Mouse (Mus musculus) embryonic facial prominence, embryonic 15.5 days (tissue): Measurements from ENCODE around the gene Acss2. TPM values are rescaled to one million over a fixed set of nuclear protein-coding genes. Genes with fewer than 3 reads are reported as not detected.

ENCODE experiments used
- ATAC-seq: fragments of 200-750 bp; cut with Nextera tagmentation; 2 replicates; pipeline ENCODE4 v1.8.0; 2017; ENCODE audit warnings: low read depth, moderate TSS enrichment; ENCODE audit not compliant: insufficient number of reproducible peaks, low FRiP score, low TSS enrichment
- H3K27ac ChIP-seq: fragments of 300-500 bp; sonication (generic); replicated peaks from 2 replicates; pipeline ENCODE4 v1.5.1; 2015; ENCODE audit warnings: mild to moderate bottlenecking, inconsistent platforms
- H3K27me3 ChIP-seq: fragments of 300-500 bp; sonication (generic); 2 replicates; pipeline ENCODE4 v1.6.1; 2015; ENCODE audit warnings: inconsistent platforms
- H3K36me3 ChIP-seq: fragments of 300-500 bp; sonication (generic); 2 replicates; pipeline ENCODE4 v1.6.1; 2015; ENCODE audit warnings: mild to moderate bottlenecking, inconsistent platforms
- H3K4me1 ChIP-seq: fragments of 300-500 bp; sonication (generic); 2 replicates; pipeline ENCODE4 v1.6.1; 2015; ENCODE audit warnings: inconsistent platforms
- H3K4me2 ChIP-seq: fragments of 300-500 bp; sonication (generic); replicated peaks from 2 replicates; pipeline ENCODE4 v1.6.1; 2015; ENCODE audit warnings: mild to moderate bottlenecking, inconsistent platforms
- H3K4me3 ChIP-seq: fragments of 300-500 bp; sonication (generic); replicated peaks from 2 replicates; pipeline ENCODE4 v1.5.1; 2015; ENCODE audit warnings: mild to moderate bottlenecking, inconsistent platforms
- H3K9ac ChIP-seq: fragments of 300-500 bp; sonication (generic); 2 replicates; pipeline ENCODE4 v1.6.1; 2015; ENCODE audit warnings: inconsistent platforms
- H3K9me3 ChIP-seq: fragments of 300-500 bp; sonication (generic); replicated peaks from 2 replicates; pipeline ENCODE4 v1.6.1; 2016; ENCODE audit warnings: inconsistent platforms
- WGBS: fragments of 180-500 bp; shearing (Covaris S2); methylation state at CpG from one replicate; pipeline ENCODE4 v1.1.7; 2015; 5-methylcytosine and 5-hydroxymethylcytosine counted together
- polyA plus RNA-seq: library from polyadenylated mRNA; unstranded; fragments of >200 nt; fragmentation: Nextera tagmentation; extraction: Ambion mirVana; gene quantifications from 2 replicates; pipeline ENCODE4 v1.2.1, GENCODE M21; 2015

The Acss2 gene
- polyA plus RNA-seq, 1 experiment from 2014 or later = 14.9 TPM

GRCm38 (mm10) chr2:155574700-155575099 lies 57.0 kb downstream of the Acss2 start:
- H3K4me1 ChIP-seq = no peaks in the 10 kb centered on the region
- H3K27me3 ChIP-seq = no peaks in the 10 kb centered on the region
- no peak overlapping the region for H3K4me3 ChIP-seq
- 83% methylated on average over 4 of the region's 4 CpGs for WGBS
- ATAC-seq = no peak
- H3K9ac ChIP-seq = no peak overlapping the region
- H3K4me2 ChIP-seq = no peak overlapping the region
- H3K9me3 ChIP-seq = no peaks in the 10 kb centered on the region
- no peak overlapping the region for H3K27ac ChIP-seq
- 0 out of 2 replicates have a peak, but pooled peaks cover 16% of the 10 kb centered on the region for H3K36me3 ChIP-seq

GRCm38 (mm10) chr2:155576656-155577055 lies 58.9 kb downstream of the Acss2 start:
- 57% methylated on average over 9 of the region's 9 CpGs for WGBS
- no peak overlapping the region for H3K9ac ChIP-seq

GRCm38 (mm10) chr2:155580331-155580730 lies 62.6 kb downstream of the Acss2 start:
- Histone ChIP-seq H3K4me3 (no peak overlapping the region), H3K4me1 (no peaks in the 10 kb centered on the region), H3K9ac (no peak overlapping the region), H3K4me2 (no peak overlapping the region), H3K9me3 (no peaks in the 10 kb centered on the region), H3K27ac (no peak overlapping the region), H3K27me3 (no peaks in the 10 kb centered on the region), H3K36me3 (0 out of 2 replicates have a peak, but pooled peaks cover 13% of the 10 kb centered on the region)
- no peak for ATAC-seq
- WGBS = 83% methylated on average over 3 of the region's 3 CpGs

More at GRCm38 (mm10) chr2:155576656-155577055, 58.9 kb downstream of the Acss2 start:
- H3K4me1 ChIP-seq = no peaks in the 10 kb centered on the region
- no peak for ATAC-seq
- no peaks in the 10 kb centered on the region for H3K9me3 ChIP-seq
- H3K36me3 ChIP-seq = 0 out of 2 replicates have a peak, but pooled peaks cover 16% of the 10 kb centered on the region
- H3K4me2 ChIP-seq = no peak overlapping the region
- no peak overlapping the region for H3K4me3 ChIP-seq
- no peak overlapping the region for H3K27ac ChIP-seq
- no peaks in the 10 kb centered on the region for H3K27me3 ChIP-seq

GRCm38 (mm10) chr2:155582384-155582995 lies 64.7 kb downstream of the Acss2 start:
- H3K9ac ChIP-seq = no peak overlapping the region
- H3K36me3 ChIP-seq = no peaks in the 10 kb centered on the region
- no peaks in the 10 kb centered on the region for H3K27me3 ChIP-seq
- H3K9me3 ChIP-seq = no peaks in the 10 kb centered on the region
- ATAC-seq = no peak
- no peak overlapping the region for H3K27ac ChIP-seq
- no peak overlapping the region for H3K4me3 ChIP-seq
- H3K4me2 ChIP-seq = no peak overlapping the region
- 78% methylated on average over 4 of the region's 4 CpGs for WGBS
- H3K4me1 ChIP-seq = no peaks in the 10 kb centered on the region

GRCm38 (mm10) chr2:155582996-155583395 lies 65.2 kb downstream of the Acss2 start:
- Histone ChIP-seq H3K9me3 (no peaks in the 10 kb centered on the region), H3K27ac (no peak overlapping the region), H3K27me3 (no peaks in the 10 kb centered on the region), H3K4me2 (no peak overlapping the region), H3K4me1 (no peaks in the 10 kb centered on the region), H3K4me3 (no peak overlapping the region), H3K36me3 (no peaks in the 10 kb centered on the region), H3K9ac (no peak overlapping the region)
- no peak for ATAC-seq
- 83% methylated on average over 5 of the region's 5 CpGs for WGBS

- no peaks in the 10 kb centered on the region for H3K36me3 ChIP-seq
- H3K9ac ChIP-seq = no peak overlapping the region
- WGBS = 48% methylated on average over 5 of the region's 5 CpGs
- no peak overlapping the region for H3K4me2 ChIP-seq
- H3K4me3 ChIP-seq = no peak overlapping the region
- no peaks in the 10 kb centered on the region for H3K27me3 ChIP-seq
- H3K9me3 ChIP-seq = no peaks in the 10 kb centered on the region
- H3K4me1 ChIP-seq = no peaks in the 10 kb centered on the region
- no peak for ATAC-seq
- H3K27ac ChIP-seq = no peak overlapping the region
Measured at GRCm38 (mm10) chr2:155583927-155584530, 66.3 kb downstream of the Acss2 start.

- Histone ChIP-seq H3K27ac (no peak overlapping the region), H3K4me2 (no peak overlapping the region), H3K4me3 (no peak overlapping the region), H3K9me3 (no peaks in the 10 kb centered on the region), H3K4me1 (no peaks in the 10 kb centered on the region), H3K9ac (no peak overlapping the region), H3K36me3 (no peaks in the 10 kb centered on the region), H3K27me3 (no peaks in the 10 kb centered on the region)
- no peak for ATAC-seq
- WGBS = 84% methylated on average over 9 of the region's 9 CpGs
Measured at GRCm38 (mm10) chr2:155585082-155585481, 67.3 kb downstream of the Acss2 start.

- no peak for ATAC-seq
- H3K4me3 ChIP-seq = no peak overlapping the region
- no peaks in the 10 kb centered on the region for H3K9me3 ChIP-seq
- no peaks in the 10 kb centered on the region for H3K36me3 ChIP-seq
- no peak overlapping the region for H3K9ac ChIP-seq
- 63% methylated on average over 10 of the region's 10 CpGs for WGBS
- no peaks in the 10 kb centered on the region for H3K27me3 ChIP-seq
- H3K4me1 ChIP-seq = no peaks in the 10 kb centered on the region
- H3K27ac ChIP-seq = no peak overlapping the region
- H3K4me2 ChIP-seq = no peak overlapping the region
Measured at GRCm38 (mm10) chr2:155585486-155585885, 67.7 kb downstream of the Acss2 start.

GRCm38 (mm10) chr2:155588136-155588535 lies 70.4 kb downstream of the Acss2 start:
- Histone ChIP-seq H3K27me3 (no peaks in the 10 kb centered on the region), H3K9ac (no peak overlapping the region), H3K36me3 (no peaks in the 10 kb centered on the region), H3K9me3 (no peaks in the 10 kb centered on the region), H3K4me1 (peaks cover 10% of the 10 kb centered on the region), H3K27ac (no peak overlapping the region), H3K4me3 (no peak overlapping the region), H3K4me2 (no peak overlapping the region)
- 77% methylated on average over 3 of the region's 3 CpGs for WGBS
- ATAC-seq = no peak

GRCm38 (mm10) chr2:155589521-155589920 lies 71.8 kb downstream of the Acss2 start:
- Histone ChIP-seq H3K4me2 (no peak overlapping the region), H3K27me3 (no peaks in the 10 kb centered on the region), H3K4me1 (peaks cover 10% of the 10 kb centered on the region), H3K36me3 (no peaks in the 10 kb centered on the region), H3K27ac (no peak overlapping the region), H3K4me3 (no peak overlapping the region), H3K9me3 (no peaks in the 10 kb centered on the region), H3K9ac (no peak overlapping the region)
- no peak for ATAC-seq
- WGBS = 78% methylated on average over 6 of the region's 6 CpGs

- Histone ChIP-seq H3K36me3 (no peaks in the 10 kb centered on the region), H3K4me2 (no peak overlapping the region; the same call in 1 of the 2 replicates), H3K4me1 (peaks cover 10% of the 10 kb centered on the region), H3K27ac (no peak overlapping the region), H3K4me3 (no peak overlapping the region), H3K9ac (no peak overlapping the region), H3K27me3 (no peaks in the 10 kb centered on the region), H3K9me3 (no peaks in the 10 kb centered on the region)
- 86% methylated on average over 2 of the region's 2 CpGs for WGBS
- ATAC-seq = no peak
Measured at GRCm38 (mm10) chr2:155590876-155591275, 73.1 kb downstream of the Acss2 start.

- Histone ChIP-seq H3K4me2 (peak overlapping the region; percentile 68), H3K9ac (peak overlapping the region; percentile 65), H3K9me3 (no peaks in the 10 kb centered on the region), H3K27ac (peak overlapping the region; percentile 82), H3K36me3 (no peaks in the 10 kb centered on the region), H3K4me1 (peaks cover 10% of the 10 kb centered on the region), H3K4me3 (peak overlapping the region; percentile 70), H3K27me3 (no peaks in the 10 kb centered on the region)
- WGBS = 5% methylated on average over 6 of the region's 6 CpGs
- no peak for ATAC-seq
Measured at GRCm38 (mm10) chr2:155591676-155592075, 73.9 kb downstream of the Acss2 start.
